Mouse (Mus musculus) naive thymus-derived CD4-positive, alpha-beta T cell, adult 2 months (primary cell): ENCODE measurements around the gene Mrnip.
"Not testable (repeated sequence)": the region's sequence is repeated elsewhere in the genome, so short reads cannot be mapped to it uniquely, and the experiment has no call there.

Source experiments
- DNase-seq: peaks from one replicate; pipeline ENCODE4 v3.0.0-alpha.2; 2011; ENCODE audit warnings: low read depth

The Mrnip gene

DNA sequence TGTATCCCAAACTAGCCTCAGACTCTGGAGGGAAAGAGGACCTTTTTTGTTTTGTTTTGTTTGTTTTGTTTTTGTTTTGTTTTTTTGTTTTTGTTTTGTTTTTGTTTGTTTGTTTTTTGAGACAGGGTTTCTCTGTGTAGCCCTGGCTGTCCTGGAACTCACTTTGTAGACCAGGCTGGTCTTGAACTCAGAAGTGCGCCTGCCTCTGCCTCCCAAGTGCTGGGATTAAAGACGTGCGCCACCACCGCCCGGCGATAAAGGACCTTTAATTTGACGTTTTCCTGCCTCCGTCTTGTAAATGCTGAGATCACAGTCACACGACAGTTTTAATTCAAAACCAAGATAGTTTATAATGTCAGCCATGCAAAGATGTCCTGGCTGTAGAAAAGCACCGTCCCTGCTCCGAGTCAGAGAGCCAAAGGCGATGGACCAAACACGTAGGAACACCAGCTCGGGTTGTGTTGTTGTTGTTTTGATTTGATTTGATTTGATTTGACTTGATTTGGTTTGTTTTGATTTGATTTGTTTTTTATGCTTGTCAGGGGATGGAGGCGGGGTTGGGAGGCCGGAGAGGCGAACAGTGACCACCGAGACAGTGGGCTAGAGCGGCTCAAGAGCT lies at the start of gene Mrnip:
Gene Mrnip, plus strand, starts transcription at position 334 of the 619 bp plus-strand sequence.
- DNase-seq: not testable (repeated sequence)

DNA sequence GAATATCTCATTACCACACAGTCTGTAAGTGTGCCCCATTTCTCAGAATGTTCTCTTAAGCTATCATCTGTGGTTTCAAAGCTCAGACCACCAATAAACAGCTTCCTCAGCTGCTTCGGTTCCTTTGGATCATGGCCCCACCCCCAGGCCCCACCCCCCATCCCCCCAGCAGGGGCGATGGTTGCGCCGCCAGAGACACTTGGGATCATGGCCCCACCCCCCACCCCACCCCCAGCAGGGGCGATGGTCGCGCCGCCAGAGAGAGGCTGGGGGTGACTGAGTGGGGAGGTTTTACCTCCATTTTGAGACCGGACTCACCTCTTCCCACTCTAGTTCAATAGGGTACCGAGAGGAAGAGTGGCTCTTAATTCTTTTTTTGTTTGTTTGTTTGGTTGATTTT lies 46.5 kb upstream of the Mrnip start:
- no peak for DNase-seq

DNA sequence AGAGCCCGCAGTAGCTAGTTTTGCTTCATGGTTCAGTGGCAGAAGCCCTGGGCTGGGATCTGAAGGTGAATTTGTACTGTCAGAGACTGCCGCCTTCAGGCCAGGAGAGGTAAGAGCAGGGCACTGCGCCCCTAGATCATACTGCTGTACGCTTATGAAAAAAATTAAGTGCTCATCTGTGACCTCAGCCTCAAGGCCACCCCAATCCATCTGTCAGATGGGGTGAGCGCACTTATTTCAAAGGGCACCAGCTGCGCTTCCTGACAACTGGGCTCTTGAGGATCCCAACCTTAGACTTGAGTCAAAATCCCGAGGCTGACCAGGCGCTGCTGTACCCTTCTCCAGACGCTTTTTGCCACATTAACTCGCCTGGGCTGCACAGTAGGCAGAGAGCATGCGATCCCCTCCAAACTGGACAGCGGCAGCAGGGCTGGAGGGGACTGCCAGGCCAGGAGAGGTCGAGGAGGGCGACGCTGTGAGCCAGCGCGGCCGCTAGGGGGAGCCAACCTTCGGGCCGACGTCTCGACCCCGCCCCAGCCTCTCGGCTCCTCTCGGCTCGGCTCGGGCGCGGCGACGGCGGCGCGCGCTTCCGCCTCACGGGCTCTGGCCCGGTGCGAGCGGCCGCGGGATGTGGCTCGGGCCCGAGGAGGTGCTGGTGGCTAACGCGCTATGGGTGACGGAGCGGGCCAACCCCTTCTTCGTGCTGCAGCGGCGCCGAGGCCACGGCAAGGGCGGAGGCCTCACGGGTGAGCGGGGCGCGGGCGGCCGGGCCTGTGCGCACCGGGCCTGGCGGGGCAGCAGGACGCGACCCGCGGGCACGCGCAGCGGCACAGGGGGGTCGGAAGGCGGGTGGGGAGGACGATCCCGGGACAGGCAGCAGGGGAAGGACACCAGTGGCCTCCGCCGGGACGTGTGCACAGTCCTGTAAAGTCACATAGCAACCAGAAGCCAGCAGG lies 43.2 kb upstream of the Mrnip start, which contains the start of gene Tbc1d9b:
Gene Tbc1d9b, plus strand, starts transcription at position 586 of the 956 bp plus-strand sequence.
- peak; percentile 93 for DNase-seq

DNA sequence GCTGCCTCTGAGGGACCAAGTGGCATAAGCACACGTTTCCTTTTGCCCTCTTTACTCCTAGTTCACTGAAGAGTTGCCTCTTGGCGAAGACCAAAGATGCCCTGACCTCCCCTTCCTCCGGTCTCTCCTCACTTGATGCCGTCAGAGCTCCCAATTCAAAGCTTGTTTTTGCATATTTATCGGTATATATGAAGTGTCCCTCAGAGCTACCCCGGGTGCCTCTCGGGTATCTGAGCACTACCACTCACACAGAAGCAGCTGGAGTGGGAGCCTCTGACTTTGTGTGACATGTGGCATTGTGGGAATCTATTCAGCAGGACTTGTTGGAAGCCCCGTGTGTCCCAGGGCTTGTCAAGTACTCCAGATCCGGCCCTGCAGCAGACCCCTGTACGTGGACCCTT lies 42.4 kb upstream of the Mrnip start:
- no peak for DNase-seq

DNA sequence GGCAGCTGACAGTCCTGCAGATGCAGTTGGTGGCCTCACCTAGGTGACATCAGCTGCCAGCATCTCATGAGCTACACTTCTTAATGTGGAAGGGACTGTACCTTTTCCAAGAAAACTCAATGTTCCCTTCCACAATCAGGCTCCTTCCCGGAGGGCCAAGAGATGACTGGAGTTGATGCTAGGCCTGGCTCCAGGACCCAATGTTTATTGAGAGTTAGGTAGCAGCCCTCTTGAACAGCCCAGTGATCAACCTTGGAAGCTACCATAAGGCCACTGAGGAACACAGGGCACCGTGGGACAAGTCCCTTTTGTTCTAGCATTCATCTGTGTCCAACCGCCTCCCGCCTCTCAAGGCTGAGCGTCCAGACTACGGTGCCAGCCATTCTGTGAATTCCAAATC lies 42.0 kb upstream of the Mrnip start:
- no peak for DNase-seq

DNA sequence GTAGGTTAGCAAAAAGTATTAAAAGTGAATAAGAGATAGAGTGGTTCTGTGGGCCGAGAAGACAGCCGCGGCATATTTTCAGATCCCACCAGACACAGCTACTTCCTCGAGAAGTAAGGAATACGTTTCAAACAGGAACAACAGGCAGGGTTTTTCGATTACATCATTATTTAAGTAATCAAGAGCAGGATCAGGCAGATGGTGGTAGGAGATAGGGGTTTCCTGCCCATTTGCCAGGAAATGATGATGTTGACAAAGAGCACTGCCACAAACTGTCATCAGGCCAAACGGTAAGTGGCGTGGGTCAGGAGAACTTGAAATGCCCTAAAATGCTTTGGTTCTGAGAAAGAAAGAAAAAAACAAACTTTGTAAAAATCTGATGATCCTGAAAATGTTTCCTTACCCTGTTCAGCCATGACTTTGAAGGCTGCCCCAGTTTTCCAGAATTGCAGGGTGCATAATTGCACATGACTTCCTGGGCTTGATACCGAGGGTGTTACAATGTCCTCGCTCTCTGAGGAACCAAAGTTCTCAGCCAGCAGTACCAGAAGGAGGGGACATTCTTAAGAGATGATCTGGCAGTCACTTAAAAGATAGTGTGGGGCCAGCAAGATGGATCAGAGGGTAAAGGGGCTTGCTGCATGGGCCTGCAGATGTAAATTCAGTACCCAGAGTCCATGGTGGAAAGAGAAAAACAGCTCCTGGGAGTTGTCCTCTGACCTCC lies 39.9 kb upstream of the Mrnip start:
- peak; percentile 24 for DNase-seq

DNA sequence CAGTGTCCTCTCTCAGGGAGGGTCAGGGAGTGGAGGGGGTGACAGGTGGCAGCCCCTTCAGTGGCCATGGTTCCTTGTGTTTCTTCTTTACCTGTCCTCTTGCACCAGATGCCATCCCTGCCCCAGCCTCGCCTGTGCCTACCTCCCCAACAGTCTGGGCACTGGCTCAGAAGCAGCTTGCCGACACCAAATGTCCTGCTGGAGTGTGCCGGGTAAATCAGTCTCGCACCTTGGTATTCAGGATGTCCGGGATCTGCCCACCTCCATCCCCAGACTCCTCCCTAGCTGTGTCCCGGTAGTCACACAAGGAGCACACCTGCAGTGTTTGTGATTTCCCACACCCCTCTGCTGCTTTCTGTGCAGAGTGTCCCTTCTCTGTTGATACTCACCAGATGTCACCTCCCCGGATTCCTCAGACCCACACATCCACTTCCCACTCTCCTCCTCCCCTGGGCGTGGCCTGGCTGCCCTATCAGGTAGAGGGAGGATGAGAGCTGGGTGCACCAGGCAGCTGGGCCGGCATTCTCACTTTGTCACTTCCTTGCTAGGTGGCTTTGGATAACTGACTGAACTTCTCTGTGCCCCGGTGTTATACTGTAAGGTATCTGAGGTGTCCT lies 35.9 kb upstream of the Mrnip start:
- DNase-seq: no peak

DNA sequence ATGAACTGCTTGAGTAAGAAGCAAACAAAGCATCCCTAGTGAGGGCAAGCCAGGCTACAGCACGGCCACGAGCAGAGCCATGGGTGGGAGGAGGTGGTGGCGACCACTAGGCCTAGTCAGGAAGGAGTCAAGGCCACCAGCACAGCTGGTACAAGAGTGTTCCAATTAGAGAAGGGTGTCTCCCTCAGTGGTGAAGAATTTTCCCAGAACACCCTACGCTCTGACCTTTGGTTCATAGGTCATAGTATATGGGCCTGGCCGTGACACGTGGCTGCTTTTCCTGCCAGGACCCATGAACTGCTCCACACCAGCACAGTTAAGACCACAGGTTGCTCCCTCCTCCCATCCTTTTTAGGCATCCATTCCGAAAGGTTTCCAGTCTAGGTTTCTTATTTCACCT lies 34.7 kb upstream of the Mrnip start:
- no peak for DNase-seq

DNA sequence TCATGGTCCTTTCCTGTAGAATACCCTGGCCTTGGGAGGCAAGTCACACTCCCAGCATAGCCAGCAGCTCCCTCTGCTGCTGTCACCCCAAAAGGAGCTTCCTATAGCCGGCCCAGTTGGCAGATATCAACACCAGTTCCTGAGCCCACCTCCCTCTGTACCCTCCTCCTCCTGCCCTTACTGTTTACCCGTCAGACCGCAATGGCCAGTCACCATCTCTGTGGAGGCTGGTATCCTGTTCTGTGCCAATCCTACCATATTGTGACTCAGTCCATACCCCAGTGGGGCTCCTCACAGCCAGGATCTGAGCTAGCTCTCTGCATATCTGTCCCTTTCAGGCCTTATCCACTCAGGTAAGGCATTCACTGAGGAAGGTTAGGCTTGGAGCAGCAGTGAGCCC lies 28.7 kb upstream of the Mrnip start:
- no peak for DNase-seq

DNA sequence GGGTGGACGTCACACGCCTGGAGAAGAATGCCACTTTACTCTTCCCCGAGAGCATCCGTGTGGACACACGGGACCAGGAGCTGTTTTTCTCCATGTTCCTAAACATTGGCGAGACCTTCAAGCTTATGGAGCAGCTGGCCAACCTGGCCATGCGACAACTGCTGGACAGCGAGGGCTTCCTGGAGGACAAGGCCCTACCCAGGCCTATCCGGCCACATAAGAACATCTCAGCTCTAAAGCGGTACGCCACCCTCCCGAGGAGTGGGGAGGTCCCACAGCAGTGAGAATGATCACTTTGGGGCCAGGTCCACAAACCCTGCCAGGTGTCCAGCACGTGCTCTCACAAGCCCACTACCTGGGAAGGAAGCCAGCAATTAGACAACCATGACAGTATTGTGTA lies 28.1 kb upstream of the Mrnip start:
- DNase-seq: no peak

DNA sequence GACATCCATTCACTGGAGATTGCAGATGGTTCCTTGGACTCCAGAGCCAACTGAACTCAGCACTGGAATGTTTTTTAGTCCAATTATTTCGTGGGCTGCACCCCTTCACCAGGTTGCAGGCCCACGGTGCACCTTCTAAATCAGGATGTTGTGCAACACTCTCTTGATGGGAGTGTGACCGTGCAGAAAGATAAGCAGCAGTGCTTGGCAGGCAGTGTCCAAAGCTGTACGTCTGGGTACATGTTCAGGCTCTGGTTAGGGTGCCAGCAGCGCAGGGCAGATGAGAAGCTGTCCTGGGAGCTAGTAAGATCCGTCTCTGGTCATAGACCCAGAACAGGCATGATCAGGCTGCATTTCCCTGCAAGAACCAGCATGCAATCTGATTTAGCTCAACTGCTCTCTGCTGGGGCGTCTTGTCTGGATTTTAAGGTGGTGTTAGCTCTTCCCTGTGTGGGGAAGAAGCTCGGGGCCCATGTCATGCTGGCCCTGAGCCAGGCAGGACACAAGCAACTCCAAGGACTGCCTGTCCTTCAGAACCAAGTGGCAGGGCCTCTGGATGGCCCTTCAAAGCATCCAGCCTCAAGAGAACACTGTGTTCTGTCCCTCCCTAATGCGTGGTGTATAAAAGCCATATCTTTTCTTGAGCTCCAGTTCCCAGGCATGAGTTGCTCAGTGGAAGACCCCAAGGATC lies 26.8 kb upstream of the Mrnip start:
- DNase-seq: no peak

DNA sequence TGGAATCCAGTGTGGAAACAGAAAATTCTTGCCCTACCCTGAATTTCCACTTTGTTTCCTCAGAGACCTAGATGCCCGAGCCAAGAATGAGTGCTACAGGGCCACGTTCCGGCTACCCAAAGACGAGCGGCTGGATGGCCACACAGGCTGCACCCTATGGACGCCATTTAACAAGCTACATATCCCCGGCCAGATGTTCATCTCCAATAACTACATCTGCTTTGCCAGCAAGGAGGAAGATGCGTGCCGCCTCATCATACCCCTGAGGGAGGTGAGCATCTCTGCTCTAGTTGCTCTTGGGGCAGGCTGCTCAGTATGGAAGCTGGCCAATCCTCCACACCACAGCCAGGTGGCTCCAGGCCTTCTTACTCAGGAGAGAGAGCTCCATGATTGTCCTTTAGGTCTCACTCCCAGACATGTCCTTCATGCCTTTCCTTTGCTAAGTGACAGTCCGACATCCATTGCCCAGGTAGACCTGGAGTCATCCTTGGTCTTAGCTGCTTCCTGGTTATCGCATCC lies 26.2 kb upstream of the Mrnip start:
- no peak for DNase-seq

DNA sequence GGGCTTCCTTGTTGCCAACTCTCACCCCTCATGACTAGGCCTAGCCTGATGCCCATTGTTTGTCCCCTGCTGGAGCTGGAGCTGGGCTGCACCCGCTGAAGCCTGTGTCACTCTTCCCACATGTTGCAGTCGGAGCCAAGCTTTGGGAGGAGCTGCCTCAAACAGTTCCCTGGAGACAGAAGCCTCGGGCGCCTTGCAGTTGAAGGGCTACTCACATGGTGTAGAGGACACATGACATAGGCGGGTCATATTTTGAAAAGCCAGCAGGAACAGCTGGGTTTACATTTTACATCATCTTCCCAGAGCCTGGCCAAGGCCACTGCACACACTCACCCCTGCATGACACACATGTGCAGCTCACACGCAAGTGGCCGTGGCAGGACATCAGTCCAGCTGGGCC lies 25.0 kb upstream of the Mrnip start:
- no peak for DNase-seq

DNA sequence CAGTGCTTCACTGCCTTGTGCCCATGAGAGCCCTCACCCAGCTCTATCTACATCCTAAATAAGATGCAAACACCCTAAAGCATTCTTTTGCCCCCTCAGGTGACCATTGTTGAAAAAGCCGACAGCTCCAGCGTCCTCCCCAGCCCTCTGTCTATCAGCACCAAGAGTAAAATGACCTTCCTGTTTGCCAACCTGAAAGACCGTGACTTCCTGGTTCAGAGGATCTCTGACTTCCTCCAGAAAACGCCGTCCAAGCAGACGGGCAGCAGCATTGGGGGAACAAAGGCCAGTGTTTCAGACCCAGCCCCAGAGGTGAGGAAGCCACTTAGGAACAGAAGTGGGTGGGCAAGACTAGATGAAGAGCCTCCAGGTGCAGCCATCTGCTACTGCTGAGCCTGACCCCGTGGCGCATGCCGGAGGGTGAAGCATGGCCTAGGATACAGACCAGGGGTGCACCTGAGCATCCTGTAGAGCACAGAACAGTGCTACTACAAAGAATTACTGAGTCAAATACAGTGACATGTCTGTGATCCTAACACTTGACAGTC lies 24.6 kb upstream of the Mrnip start:
- no peak for DNase-seq

DNA sequence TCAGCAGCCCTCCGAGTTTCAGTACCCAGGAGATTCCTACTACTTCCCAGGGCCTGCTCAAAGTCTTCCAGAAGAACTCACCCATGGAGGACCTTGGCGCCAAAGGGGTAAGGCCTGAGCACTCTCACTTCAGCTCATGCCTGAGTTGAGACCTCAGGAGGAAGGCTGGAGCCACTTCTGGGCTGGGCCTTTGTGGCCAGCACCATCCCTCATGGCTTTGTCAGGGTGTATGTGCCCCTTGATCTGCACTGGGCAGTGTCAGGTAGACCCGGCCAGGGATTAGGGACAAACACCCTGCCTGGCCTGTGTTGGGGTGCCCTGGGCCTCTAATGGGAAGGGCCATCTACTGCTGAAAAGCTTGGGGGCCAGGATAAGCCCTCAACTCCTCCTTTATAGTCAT lies 22.9 kb upstream of the Mrnip start:
- DNase-seq: no peak

DNA sequence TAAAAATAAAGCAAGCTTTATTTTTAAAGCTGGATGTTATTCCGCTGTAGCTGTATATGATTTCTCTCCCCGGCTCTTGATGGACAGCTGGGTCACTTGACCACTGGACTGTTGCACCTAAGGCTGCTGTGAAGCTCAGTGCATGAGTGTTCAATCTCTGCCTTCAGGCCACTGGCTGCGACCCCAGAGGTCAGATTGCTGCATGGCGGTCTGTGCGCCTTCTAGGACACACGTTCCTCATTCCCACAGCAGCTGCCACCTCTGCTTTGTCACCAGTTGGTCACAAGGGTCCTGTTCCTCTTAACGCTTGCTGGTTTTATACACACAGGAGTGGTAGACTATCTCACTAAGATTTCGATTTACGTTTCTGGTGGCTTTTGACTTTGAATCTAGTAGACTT lies 20.1 kb upstream of the Mrnip start:
- no peak for DNase-seq

DNA sequence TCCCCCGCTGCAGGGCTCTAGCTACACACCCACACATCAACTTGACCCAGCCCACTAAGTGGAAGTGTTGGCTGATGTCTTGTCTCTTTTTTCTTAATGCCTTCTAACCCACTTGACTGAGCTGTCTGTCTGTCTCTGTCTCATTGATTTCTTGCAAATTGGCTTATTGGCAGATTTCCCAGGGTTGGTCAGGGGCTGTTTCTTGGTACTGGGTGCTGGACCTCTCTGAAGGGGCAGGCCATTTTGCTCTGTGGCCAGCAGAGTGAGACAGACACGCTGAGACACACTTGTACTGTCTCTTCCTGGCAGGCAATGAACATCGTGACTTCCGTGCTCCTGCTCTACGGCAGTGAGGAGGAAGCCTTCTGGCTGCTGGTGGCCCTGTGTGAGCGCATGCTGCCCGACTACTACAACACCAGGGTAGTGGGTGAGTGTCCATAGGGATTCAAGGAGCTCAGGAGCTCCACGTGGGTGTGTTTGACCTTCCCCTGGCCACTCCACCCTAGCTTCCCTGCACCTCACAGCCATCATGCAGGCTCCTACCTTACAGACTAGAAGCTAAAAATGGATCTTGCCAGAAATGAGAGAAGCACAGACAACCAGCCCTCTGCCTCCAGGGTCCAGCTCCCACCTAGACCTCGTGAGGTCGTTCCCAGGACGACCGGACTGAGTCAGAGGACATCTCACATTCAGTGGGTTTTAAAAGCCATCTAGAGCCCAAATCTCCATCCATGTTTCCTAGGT lies 19.3 kb upstream of the Mrnip start:
- no peak for DNase-seq

DNA sequence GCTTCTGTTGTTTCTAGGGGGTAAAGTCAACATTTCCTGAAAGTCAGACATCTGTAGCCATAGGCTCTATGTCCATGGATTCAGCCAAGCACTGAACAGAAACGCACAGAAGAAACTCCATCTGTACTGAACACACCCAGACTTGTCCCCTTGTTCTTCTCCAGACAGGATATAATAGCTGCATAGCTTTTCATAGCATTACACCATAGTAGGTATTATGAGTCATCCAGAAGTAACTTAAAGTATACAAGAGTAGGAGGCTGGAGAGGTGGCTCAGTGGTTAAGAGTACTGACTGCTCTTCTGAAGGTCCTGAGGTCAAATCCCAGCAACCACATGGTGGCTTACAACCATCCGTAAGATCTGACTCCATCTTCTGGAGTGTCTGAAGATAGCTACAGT lies 18.5 kb upstream of the Mrnip start:
- no peak for DNase-seq

DNA sequence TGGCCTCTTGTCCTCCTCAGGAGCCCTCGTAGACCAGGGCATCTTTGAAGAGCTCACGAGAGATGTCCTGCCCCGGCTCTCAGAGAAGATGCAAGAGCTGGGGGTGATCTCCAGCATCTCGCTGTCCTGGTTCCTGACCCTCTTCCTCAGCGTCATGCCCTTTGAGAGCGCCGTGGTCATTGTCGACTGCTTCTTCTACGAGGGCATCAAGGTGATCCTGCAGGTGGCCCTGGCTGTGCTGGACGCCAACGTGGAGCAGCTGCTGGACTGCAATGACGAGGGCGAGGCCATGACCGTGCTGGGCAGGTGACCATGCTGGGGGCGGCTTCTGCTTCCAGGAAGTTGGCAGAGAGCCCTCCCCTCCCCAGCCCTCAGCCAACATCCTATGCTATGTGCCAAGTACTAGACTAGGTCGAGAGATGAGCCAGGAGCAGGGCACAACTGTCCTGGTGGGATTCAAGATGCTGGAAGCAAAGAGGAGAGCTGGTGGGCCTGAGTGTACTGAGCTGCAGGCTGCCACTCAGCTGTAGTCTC lies 17.5 kb upstream of the Mrnip start:
- DNase-seq: no peak

DNA sequence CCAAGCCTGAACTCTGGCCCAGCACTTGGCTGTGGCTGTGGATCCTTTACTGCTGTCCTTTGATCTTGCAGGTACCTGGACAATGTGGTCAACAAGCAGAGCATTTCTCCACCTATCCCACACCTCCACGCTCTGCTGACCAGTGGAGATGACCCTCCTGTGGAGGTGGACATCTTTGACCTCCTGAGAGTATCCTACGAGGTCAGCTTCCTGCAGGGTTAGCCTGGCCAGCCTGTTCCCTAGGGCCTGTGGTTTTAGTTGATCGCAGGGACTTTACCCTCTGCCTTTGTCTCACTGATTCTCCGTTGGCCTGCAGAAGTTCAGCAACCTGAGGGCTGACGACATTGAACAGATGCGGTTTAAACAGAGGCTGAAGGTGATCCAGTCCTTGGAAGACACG lies 15.9 kb upstream of the Mrnip start:
- no peak for DNase-seq
